Mouse (Mus musculus) stomach, embryonic 16.5 days (tissue): ENCODE measurements around the gene Stx5a. TPM values are rescaled to one million over a fixed set of nuclear protein-coding genes. Genes with fewer than 3 reads are reported as not detected.

ENCODE experiments used
- ATAC-seq: fragments of 200-750 bp; cut with Nextera tagmentation; 2 replicates; pipeline ENCODE4 v1.8.0; 2017; ENCODE audit warnings: moderate number of reproducible peaks, moderate TSS enrichment; ENCODE audit not compliant: insufficient read depth, low FRiP score
- H3K27ac ChIP-seq: fragments of 300-500 bp; sonication (generic); 2 replicates; pipeline ENCODE4 v1.5.1; 2014; ENCODE audit warnings: low read length
- H3K27me3 ChIP-seq: fragments of 300-500 bp; sonication (generic); 2 replicates; pipeline ENCODE4 v1.6.1; 2014; ENCODE audit warnings: low read length, control low read depth, mixed read lengths; ENCODE audit not compliant: control insufficient read depth, insufficient read depth
- H3K36me3 ChIP-seq: fragments of 300-500 bp; sonication (generic); 2 replicates; pipeline ENCODE4 v1.6.1; 2014; ENCODE audit warnings: low read length; ENCODE audit not compliant: control insufficient read depth, insufficient read depth
- H3K4me1 ChIP-seq: fragments of 300-500 bp; sonication (generic); 2 replicates; pipeline ENCODE4 v1.6.1; 2014; ENCODE audit warnings: low read length, control low read depth, mixed read lengths; ENCODE audit not compliant: control insufficient read depth, insufficient read depth
- H3K4me2 ChIP-seq: fragments of 300-500 bp; sonication (generic); 2 replicates; pipeline ENCODE4 v1.6.1; 2014; ENCODE audit warnings: low read depth, low read length, mixed read lengths
- H3K4me3 ChIP-seq: fragments of 300-500 bp; sonication (generic); replicated peaks from 2 replicates; pipeline ENCODE4 v1.5.1; 2014; ENCODE audit warnings: mild to moderate bottlenecking, low read length
- H3K9ac ChIP-seq: fragments of 300-500 bp; sonication (generic); 2 replicates; pipeline ENCODE4 v1.6.1; 2014; ENCODE audit warnings: low read length
- H3K9me3 ChIP-seq: fragments of 300-500 bp; sonication (generic); replicated peaks from 2 replicates; pipeline ENCODE4 v1.6.1; 2016; ENCODE audit warnings: low read length, control low read depth; ENCODE audit not compliant: control insufficient read depth
- WGBS: fragments of 180-500 bp; shearing (Covaris S2); extraction: QIAGEN DNeasy Blood & Tissue Kit; methylation state at CpG from one replicate; pipeline ENCODE4 v1.1.7; 2014; 5-methylcytosine and 5-hydroxymethylcytosine counted together
- microRNA-seq: library from miRNA; unstranded; fragments of <30 nt; microRNA quantifications from one replicate; pipeline ENCODE4, GENCODE M21; 2016
- polyA plus RNA-seq: library from polyadenylated mRNA; unstranded; fragments of >200 nt; fragmentation: Nextera tagmentation; extraction: Ambion mirVana; gene quantifications from 2 replicates; pipeline ENCODE4 v1.2.1, GENCODE M21; 2015

Gene Stx5a
- polyA plus RNA-seq, 1 experiment from 2014 or later: 148 TPM

DNA sequence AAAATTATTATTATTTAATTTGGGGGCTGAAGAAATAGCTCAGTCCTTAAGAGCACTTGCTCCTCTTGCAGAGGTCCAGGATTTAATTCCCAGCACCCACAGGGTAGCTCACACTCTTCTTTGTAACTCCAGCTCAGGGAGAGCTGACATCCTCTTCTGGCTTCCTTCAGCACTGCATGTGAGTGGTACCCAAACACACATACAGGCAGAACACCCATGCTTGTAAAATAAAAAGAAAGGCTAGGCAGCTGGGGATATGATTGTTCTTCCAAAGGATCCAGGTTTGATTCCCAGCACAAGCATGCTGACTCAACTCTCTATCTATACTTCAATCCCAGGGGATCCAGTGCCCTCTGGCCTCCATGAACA lies 57.7 kb downstream of the Stx5a start:
- no peak for ATAC-seq
- Histone ChIP-seq H3K9me3 (no peaks in the 10 kb centered on the region), H3K9ac (peak overlapping the region; percentile 90), H3K27ac (peak overlapping the region; percentile 76), H3K36me3 (peaks cover 11% of the 10 kb centered on the region), H3K27me3 (no peaks in the 10 kb centered on the region), H3K4me1 (peaks cover 13% of the 10 kb centered on the region), H3K4me3 (peak overlapping the region; percentile 94; the same call in 1 of the 2 replicates), H3K4me2 (peak overlapping the region; percentile 90; the same call in 1 of the 2 replicates)

DNA sequence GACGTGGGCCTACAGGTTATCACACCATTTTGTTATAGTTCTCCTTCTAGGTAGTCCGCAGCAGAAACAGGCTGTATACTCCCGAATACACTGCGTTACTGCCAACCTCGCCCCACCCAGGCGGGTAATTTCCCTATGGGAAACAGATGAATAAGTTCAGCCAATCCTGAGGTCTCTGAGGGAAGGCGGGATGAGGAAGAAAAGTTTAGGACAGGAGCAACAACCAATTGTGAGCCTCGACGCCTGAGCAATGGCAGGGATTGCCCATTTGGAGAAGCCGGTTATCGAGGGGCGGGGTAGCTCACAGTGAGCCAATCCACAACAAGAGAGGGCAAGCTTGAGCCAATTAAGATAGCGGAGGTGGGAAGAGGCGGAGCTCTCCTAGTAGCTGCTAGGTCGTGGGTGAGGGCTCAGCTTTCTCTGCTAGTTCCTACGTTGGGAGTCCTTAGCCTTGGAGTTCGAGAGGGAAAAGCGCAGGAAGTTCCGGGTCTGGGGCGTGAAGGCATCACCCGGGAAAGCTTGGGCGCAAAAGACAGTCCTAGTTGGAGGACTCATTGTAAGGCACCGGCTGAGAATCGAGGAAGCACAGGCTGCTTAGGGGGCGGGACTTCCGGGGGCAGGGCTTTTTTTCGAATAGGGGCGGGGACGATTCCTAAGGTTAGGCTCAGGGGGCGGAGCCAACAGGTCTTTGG lies 61.1 kb downstream of the Stx5a start, which contains the start of gene Zbtb3:
Gene Zbtb3 (plus strand): TSS at position 426 of the 692 bp plus-strand sequence.
- Histone ChIP-seq H3K36me3 (peaks cover 7% of the 10 kb centered on the region; the same call in 1 of the 2 replicates), H3K9ac (peak within 1 kb of the TSS; percentile 80), H3K27me3 (no peaks in the 10 kb centered on the region), H3K27ac (peak within 1 kb of the TSS; percentile 94), H3K4me2 (peak within 1 kb of the TSS; percentile 82), H3K4me3 (peak within 1 kb of the TSS; percentile 83), H3K9me3 (no peaks in the 10 kb centered on the region), H3K4me1 (peaks cover 10% of the 10 kb centered on the region)
- ATAC-seq: peak; percentile 97
- under 1% methylated on average over 30 of the region's 30 CpGs for WGBS

DNA sequence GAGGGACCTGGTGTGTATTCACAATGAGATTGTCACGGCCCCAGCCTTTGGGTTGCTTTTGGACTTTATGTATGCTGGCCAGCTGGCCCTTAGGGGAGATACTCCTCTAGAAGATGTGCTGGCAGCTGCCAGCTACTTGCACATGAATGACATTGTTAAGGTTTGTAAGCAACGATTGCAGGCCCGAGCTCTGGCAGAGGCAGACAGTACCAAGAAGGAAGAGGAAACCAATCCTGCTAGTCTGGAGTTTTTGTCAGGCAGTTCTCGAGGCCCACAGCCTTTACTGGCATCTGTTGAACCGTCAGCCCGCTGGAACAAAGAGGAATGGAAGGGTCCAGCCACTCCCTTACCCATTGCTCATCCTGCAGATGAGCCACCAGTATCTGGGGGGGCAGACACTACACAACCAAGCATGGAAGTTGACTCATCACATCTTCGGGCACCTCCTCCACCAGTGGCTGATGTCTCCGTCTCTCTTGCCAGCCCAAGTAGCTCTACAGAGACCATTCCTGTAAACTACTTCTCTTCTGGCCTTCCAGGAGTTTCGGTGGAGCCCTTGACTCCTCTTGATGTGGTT lies 62.1 kb downstream of the Stx5a start:
- 89% methylated on average over 9 of the region's 9 CpGs for WGBS
- Histone ChIP-seq H3K27ac (peak overlapping the region; percentile 94), H3K36me3 (peaks cover 7% of the 10 kb centered on the region; the same call in 1 of the 2 replicates)

DNA sequence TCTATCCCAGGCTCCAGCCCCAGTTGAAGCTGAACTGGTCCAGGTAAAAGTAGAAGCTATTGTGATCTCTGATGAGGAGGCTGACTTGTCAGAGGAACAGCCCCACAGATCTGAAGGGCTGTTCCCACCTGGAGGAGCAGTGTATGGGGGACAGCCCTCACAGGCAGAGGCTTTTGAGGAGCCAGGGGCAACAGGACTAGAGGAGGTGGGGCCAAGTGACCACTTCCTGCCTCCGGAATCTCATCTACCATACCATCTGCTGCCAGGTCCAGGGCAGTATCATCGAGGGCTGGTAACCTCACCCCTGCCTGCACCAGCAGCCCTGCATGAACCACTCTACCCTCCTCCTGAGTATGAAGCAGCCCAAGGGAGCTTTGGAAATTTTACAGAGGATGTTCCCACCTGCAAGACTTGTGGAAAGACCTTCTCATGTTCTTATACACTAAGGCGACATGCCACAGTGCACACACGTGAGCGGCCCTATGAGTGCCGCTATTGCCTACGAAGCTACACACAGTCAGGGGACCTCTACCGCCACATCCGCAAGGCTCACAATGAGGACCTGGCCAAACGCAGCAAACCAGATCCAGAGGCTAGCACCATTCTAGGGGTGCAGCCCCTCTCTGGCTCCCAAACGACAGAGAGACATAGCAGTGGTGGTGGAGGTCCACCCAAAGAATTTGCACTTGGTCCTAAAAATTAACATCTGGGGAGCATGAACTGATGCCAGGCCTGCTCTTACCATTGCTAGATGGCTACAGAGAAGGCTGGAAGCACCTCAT lies 62.9 kb downstream of the Stx5a start:
- 88% methylated on average over 11 of the region's 11 CpGs for WGBS
- Histone ChIP-seq H3K4me3 (no peak overlapping the region), H3K4me2 (no peak overlapping the region), H3K36me3 (peaks cover 7% of the 10 kb centered on the region; the same call in 1 of the 2 replicates), H3K9me3 (no peaks in the 10 kb centered on the region), H3K9ac (no peak overlapping the region), H3K27me3 (no peaks in the 10 kb centered on the region), H3K4me1 (0 out of 2 replicates have a peak, but pooled peaks cover 4% of the 10 kb centered on the region), H3K27ac (no peak overlapping the region)
- ATAC-seq: no peak

More for the DNA sequence above, 62.1 kb downstream of the Stx5a start:
- H3K4me2 ChIP-seq: peak overlapping the region; percentile 82
- no peak overlapping the region; the same call in 1 of the 2 replicates for H3K9ac ChIP-seq
- ATAC-seq: no peak
- H3K4me3 ChIP-seq: peak overlapping the region; percentile 83; the same call in 1 of the 2 replicates
- H3K9me3 ChIP-seq: no peaks in the 10 kb centered on the region
- H3K27me3 ChIP-seq: no peaks in the 10 kb centered on the region
- 0 out of 2 replicates have a peak, but pooled peaks cover 4% of the 10 kb centered on the region for H3K4me1 ChIP-seq

Small RNA genes lying within 50 kb of the gene (microRNA-seq; reads per million reads assigned to microRNA genes)
- not detected for gene Mir6992

Other genes with a start within 250 kb of the Stx5a start
- 0.09 and 0.17 TPM in 2 replicates for gene Slc22a8, start 150.2 kb upstream of the Stx5a start, polyA plus RNA-seq
- 0.05 TPM in 1 of 2 replicates, not detected in the other for gene Slc22a6, start 123.4 kb upstream of the Stx5a start, polyA plus RNA-seq
- gene Chrm1, start 77.6 kb upstream of the Stx5a start, polyA plus RNA-seq: 1.3 and 1.9 TPM in 2 replicates
- 111 and 116 TPM in 2 replicates for gene Slc3a2, start 18.0 kb upstream of the Stx5a start, polyA plus RNA-seq
- 83.0 and 83.5 TPM in 2 replicates for gene Wdr74, start 5.6 kb upstream of the Stx5a start, polyA plus RNA-seq
- gene 1700092M07Rik, start 695 bp upstream of the Stx5a start, polyA plus RNA-seq: 1.1 and 2.1 TPM in 2 replicates
- gene Nxf1, start 15.7 kb downstream of the Stx5a start, polyA plus RNA-seq: 150 and 165 TPM in 2 replicates
- 137 and 143 TPM in 2 replicates for gene Tmem223, start 29.6 kb downstream of the Stx5a start, polyA plus RNA-seq
- gene Tmem179b, start 33.1 kb downstream of the Stx5a start, polyA plus RNA-seq: 88.9 and 96.9 TPM in 2 replicates
- 17.1 and 19.8 TPM in 2 replicates for gene Taf6l, start 45.0 kb downstream of the Stx5a start, polyA plus RNA-seq
- gene Polr2g, start 57.2 kb downstream of the Stx5a start, polyA plus RNA-seq: 122 and 129 TPM in 2 replicates
- 4.4 and 4.5 TPM in 2 replicates for gene Zbtb3, start 61.1 kb downstream of the Stx5a start, polyA plus RNA-seq
- gene Ttc9c, start 77.9 kb downstream of the Stx5a start, polyA plus RNA-seq: 45.3 and 46.3 TPM in 2 replicates
- gene Hnrnpul2, start 78.6 kb downstream of the Stx5a start, polyA plus RNA-seq: 4.5 and 4.7 TPM in 2 replicates
- gene AC129217.1, start 88.4 kb downstream of the Stx5a start, polyA plus RNA-seq: not detected in 2 replicates
- 54.1 and 63.3 TPM in 2 replicates for gene Bscl2, start 96.1 kb downstream of the Stx5a start, polyA plus RNA-seq
- gene Gng3, start 97.8 kb downstream of the Stx5a start, polyA plus RNA-seq: 10.4 and 10.7 TPM in 2 replicates
- gene Lrrn4cl, start 109.4 kb downstream of the Stx5a start, polyA plus RNA-seq: 2.0 and 2.8 TPM in 2 replicates
- gene Ubxn1, start 130.1 kb downstream of the Stx5a start, polyA plus RNA-seq: 170 and 175 TPM in 2 replicates
- 59.9 and 66.2 TPM in 2 replicates for gene Uqcc3, start 139.5 kb downstream of the Stx5a start, polyA plus RNA-seq
- gene Lbhd1, start 142.3 kb downstream of the Stx5a start, polyA plus RNA-seq: 50.2 and 77.0 TPM in 2 replicates
- not detected in 2 replicates for gene Gm49403, start 142.5 kb downstream of the Stx5a start, polyA plus RNA-seq
- gene 1810009A15Rik, start 147.4 kb downstream of the Stx5a start, polyA plus RNA-seq: 74.3 and 75.6 TPM in 2 replicates
- gene Gm49416, start 147.5 kb downstream of the Stx5a start, polyA plus RNA-seq: 0.18 TPM in 1 of 2 replicates, not detected in the other
- 35.4 and 39.7 TPM in 2 replicates for gene Ints5, start 151.6 kb downstream of the Stx5a start, polyA plus RNA-seq
- 105 and 108 TPM in 2 replicates for gene Ganab, start 156.7 kb downstream of the Stx5a start, polyA plus RNA-seq
- 37.2 and 39.0 TPM in 2 replicates for gene B3gat3, start 179.0 kb downstream of the Stx5a start, polyA plus RNA-seq
- gene Rom1, start 187.9 kb downstream of the Stx5a start, polyA plus RNA-seq: 2.8 and 3.1 TPM in 2 replicates
- 28.5 and 30.5 TPM in 2 replicates for gene Eml3, start 188.1 kb downstream of the Stx5a start, polyA plus RNA-seq
- gene Mta2, start 200.5 kb downstream of the Stx5a start, polyA plus RNA-seq: 142 and 149 TPM in 2 replicates
- 30.0 and 34.9 TPM in 2 replicates for gene Tut1, start 212.4 kb downstream of the Stx5a start, polyA plus RNA-seq
- gene Eef1g, start 225.6 kb downstream of the Stx5a start, polyA plus RNA-seq: 401 and 441 TPM in 2 replicates
- gene Ahnak, start 247.9 kb downstream of the Stx5a start, polyA plus RNA-seq: 46.4 and 48.3 TPM in 2 replicates